ENCODE assay signal across 8 mouse cellular contexts in the genomic region with DNA sequence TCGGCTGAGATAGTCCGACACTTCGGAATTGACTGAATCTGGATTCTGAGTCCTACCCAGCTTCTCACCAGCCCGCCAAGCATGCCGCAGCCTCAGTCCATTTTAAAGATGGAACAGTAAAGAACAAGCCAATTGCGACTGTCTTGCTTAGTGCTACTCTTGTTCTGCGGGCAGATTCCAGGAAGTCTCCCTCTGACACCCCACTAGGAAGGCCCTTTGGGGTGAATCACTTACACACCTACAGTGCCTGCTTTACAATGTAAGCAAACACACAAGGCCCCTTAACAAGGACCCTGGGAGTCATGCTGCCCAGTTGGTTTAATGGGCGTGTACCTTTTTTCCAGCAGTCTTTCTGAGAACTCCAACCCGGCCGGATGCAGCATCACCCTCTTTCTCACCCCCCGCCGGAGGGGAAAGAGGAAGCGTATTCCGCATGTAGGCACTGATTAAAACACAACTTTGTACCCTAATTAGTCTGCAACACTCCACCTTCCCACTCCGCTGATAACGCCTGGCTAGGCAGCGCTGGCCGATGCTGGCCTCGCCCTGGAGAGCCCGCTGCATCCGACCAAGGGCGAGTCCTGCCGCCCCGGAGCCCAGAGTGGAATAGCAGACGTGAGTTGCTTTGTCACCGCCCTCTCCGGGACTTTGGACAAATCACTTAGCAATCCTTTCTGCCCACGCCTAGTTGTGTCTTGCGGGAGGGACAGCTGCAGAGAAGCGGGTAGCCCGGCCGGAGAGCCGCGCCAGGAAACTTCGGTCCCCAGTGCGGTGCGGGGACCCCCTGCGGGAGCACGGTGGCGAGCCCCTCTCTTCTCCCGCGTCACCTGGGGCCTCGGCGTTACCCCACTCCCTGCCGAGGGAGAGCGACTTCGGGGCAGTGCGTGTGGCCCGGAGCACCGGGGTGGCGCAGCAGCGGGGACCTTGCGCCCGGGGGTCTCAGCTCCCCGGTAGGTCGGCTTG. TPM values are rescaled to one million over a fixed set of nuclear protein-coding genes. Genes with fewer than 3 reads are reported as not detected.
A peak's percentile ranks its signal among the peaks of the same experiment; 100 is the strongest.
DNase-seq lines count a peak whose midpoint lies in the region; ATAC-seq and TF ChIP-seq lines count a peak whose summit lies in the region.

A gene (plus strand): TSS at position 691 of the 963 bp plus-strand sequence.

- H3K4me1 ChIP-seq in intestine, embryonic 15.5 days (replicated peaks) = peaks cover 7% of the 10 kb centered on the region; the same call in 1 of the 2 replicates
- H3K4me1 ChIP-seq in liver, embryonic 14.5 days (replicated peaks; ENCODE audit: control insufficient read depth in 2 of 2, insufficient read depth in 2 of 2, low read length in 1 of 2) = no peaks in the 10 kb centered on the region

- 9% methylated on average over 56 of the region's 56 CpGs for WGBS in intestine, embryonic 15.5 days
- WGBS in liver, embryonic 14.5 days (ENCODE audit: insufficient replicate concordance) = 8% methylated on average over 56 of the region's 56 CpGs

- DNase-seq in left cerebral cortex, adult 2 months (ENCODE audit: extremely low spot score in 1 of 2, low spot score in 2 of 2) = no peak
- no peak for DNase-seq in left cerebral cortex, adult 11 months (ENCODE audit: low spot score)
- DNase-seq in c-Kit-positive CD71-positive TER-119-positive erythroid progenitor cells, embryonic 14.5 days (ENCODE audit: low spot score) = peak; percentile 12
- DNase-seq in gonadal fat pad, adult 2 months (ENCODE audit: low read depth) = no peak
- DNase-seq in liver, embryonic 14.5 days (ENCODE audit: low read depth in 3 of 3, low spot score in 3 of 3) = peak; percentile 14 to 26 (median 23)
- peak; percentile 45 for DNase-seq in naive thymus-derived CD4-positive, alpha-beta T cell, adult 2 months (ENCODE audit: low read depth)
- DNase-seq in thymus, postnatal 4 days = peak; percentile 60

- H3K27me3 ChIP-seq in intestine, embryonic 15.5 days (replicated peaks) = no peaks in the 10 kb centered on the region; the same call in 1 of the 2 replicates
- H3K27me3 ChIP-seq in liver, embryonic 14.5 days (ENCODE audit: control insufficient read depth, insufficient read depth, low read length) = peaks cover 33% of the 10 kb centered on the region

- peak within 1 kb of the TSS; percentile 65 for H3K9ac ChIP-seq in intestine, embryonic 15.5 days
- H3K9ac ChIP-seq in liver, embryonic 14.5 days (replicated peaks) = peak within 1 kb of the TSS; percentile 40

- peak within 1 kb of the TSS; percentile 83 for H3K4me3 ChIP-seq in left cerebral cortex, adult 2 months
- H3K4me3 ChIP-seq in intestine, embryonic 15.5 days (replicated peaks) = peak within 1 kb of the TSS; percentile 65
- H3K4me3 ChIP-seq in liver, embryonic 14.5 days (ENCODE audit: insufficient read depth in 1 of 2, low read depth in 2 of 2, low read length in 2 of 2) = peak within 1 kb of the TSS; percentile 48 to 65

- H3K9me3 ChIP-seq in intestine, embryonic 15.5 days = no peaks in the 10 kb centered on the region
- no peaks in the 10 kb centered on the region for H3K9me3 ChIP-seq in liver, embryonic 14.5 days (ENCODE audit: control insufficient read depth, low read length)

- ATAC-seq in intestine, embryonic 15.5 days = peak; percentile 88
- peak; percentile 58 for ATAC-seq in liver, embryonic 14.5 days (ENCODE audit: insufficient read depth)

- peak within 1 kb of the TSS; percentile 87 for H3K27ac ChIP-seq in left cerebral cortex, adult 2 months
- peak within 1 kb of the TSS; percentile 64 for H3K27ac ChIP-seq in intestine, embryonic 15.5 days
- H3K27ac ChIP-seq in liver, embryonic 14.5 days = no peak within 1 kb of the TSS

- intact Hi-C loops in left cerebral cortex, adult 2 months (cut with DNase I) = no loop called here

- no peak for TF ChIP-seq EP300 in liver, embryonic 14.5 days (IDR thresholded peaks at IDR 0.05; ENCODE audit: low read depth)

- H3K4me2 ChIP-seq in intestine, embryonic 15.5 days (replicated peaks) = peak within 1 kb of the TSS; percentile 89
- H3K4me2 ChIP-seq in liver, embryonic 14.5 days (ENCODE audit: low read depth) = peak within 1 kb of the TSS; percentile 68

- no peaks in the 10 kb centered on the region for H3K36me3 ChIP-seq in intestine, embryonic 15.5 days
- H3K36me3 ChIP-seq in liver, embryonic 14.5 days (replicated peaks; ENCODE audit: control insufficient read depth, insufficient read depth, low read depth) = no peaks in the 10 kb centered on the region

- no peak for TF ChIP-seq CTCF in left cerebral cortex, adult 2 months (IDR thresholded peaks at IDR 0.05)
- no peak for TF ChIP-seq CTCF in liver, embryonic 14.5 days (IDR thresholded peaks at IDR 0.05; ENCODE audit: low read depth)

RNA-seq across cellular contexts. Expression of the gene that starts here (rescaled TPM):
- total RNA-seq in left cerebral cortex, adult 2 months (2021) = 10 to 100 TPM in 1 of 2 experiments, 1 to 10 TPM in 1; 9.9 to 15.1 TPM
- polyA plus RNA-seq in gonadal fat pad, adult 2 months (2012; rRNA removed) = 25.9 and 34.6 TPM in 2 replicates
- 4.5 and 4.8 TPM in 2 replicates for polyA plus RNA-seq in intestine, embryonic 15.5 days (2015; fragmentation: Nextera tagmentation; extraction: Ambion mirVana)
- 0.64 and 0.86 TPM in 2 replicates for polyA plus RNA-seq in liver, embryonic 14.5 days (2012; rRNA removed)
- polyA plus RNA-seq in liver, embryonic 14.5 days (2014; fragmentation: Nextera tagmentation; extraction: Ambion mirVana) = 0.29 and 0.43 TPM in 2 replicates

Comparison
In these comparisons a context has a peak if more than half of its experiments do, and no peak if none do; other contexts are left out.
1. Peak in DNase-seq, ATAC-seq, H3K4me3 ChIP-seq, H3K9ac ChIP-seq and H3K4me2 ChIP-seq in liver, embryonic 14.5 days; RNA of the gene not detected or under 1 TPM.
2. DNase-seq: peak in c-Kit-positive CD71-positive TER-119-positive erythroid progenitor cells, embryonic 14.5 days (single experiment), naive thymus-derived CD4-positive, alpha-beta T cell, adult 2 months (single experiment) and thymus, postnatal 4 days (single experiment); none in left cerebral cortex, adult 2 months (0 of 2), left cerebral cortex, adult 11 months (single experiment) and gonadal fat pad, adult 2 months (single experiment).
3. Peak in every context shown above with its lines, with median percentiles within 50 percentile points of each other: H3K4me3 ChIP-seq.